7 mouse cellular contexts compared by ENCODE assay signal in genomic region chr11:106491393-106491792, GRCm38 (mm10). TPM values are rescaled to one million over a fixed set of nuclear protein-coding genes. Genes with fewer than 3 reads are reported as not detected.
DNase-seq lines count a peak whose midpoint lies in the region; ATAC-seq and TF ChIP-seq lines count a peak whose summit lies in the region.

No protein-coding gene starts in this region.

- no peak overlapping the region for H3K4me3 ChIP-seq in ES-Bruce4 (ENCODE audit: low read depth, low read length)
- H3K4me3 ChIP-seq in bone marrow, adult 2 months (replicated peaks; ENCODE audit: control insufficient read depth, low read depth, low read length) = no peak overlapping the region

- no peak for TF ChIP-seq EP300 in ES-Bruce4 (IDR thresholded peaks at IDR 0.05; ENCODE audit: insufficient read depth, low read depth, low read length)

- no peaks in the 10 kb centered on the region for H3K9me3 ChIP-seq in ES-Bruce4 (replicated peaks; ENCODE audit: control insufficient read depth, insufficient read depth, low read length, poor library complexity, severe bottlenecking)

- under 1% methylated on average over 3 of the region's 3 CpGs for WGBS in bone marrow, adult 2 months

- H3K4me1 ChIP-seq in ES-Bruce4 (ENCODE audit: control insufficient read depth, insufficient read depth, low read length) = peaks cover 2% of the 10 kb centered on the region
- H3K4me1 ChIP-seq in bone marrow, adult 2 months (ENCODE audit: control insufficient read depth, insufficient read depth, low read length) = no peaks in the 10 kb centered on the region; the same call in 1 of the 2 replicates

- H3K9ac ChIP-seq in ES-Bruce4 (ENCODE audit: low read depth, poor library complexity, severe bottlenecking) = no peak overlapping the region

- peak; percentile 61 for TF ChIP-seq CTCF in ES-Bruce4 (IDR thresholded peaks at IDR 0.05; ENCODE audit: low read depth, low read length)
- TF ChIP-seq CTCF in bone marrow, adult 2 months (IDR thresholded peaks at IDR 0.05; ENCODE audit: control insufficient read depth, insufficient read depth, low read length) = peak; percentile 61

- H3K27ac ChIP-seq in ES-Bruce4 (ENCODE audit: insufficient read depth, low read length) = no peak overlapping the region
- H3K27ac ChIP-seq in bone marrow, adult 2 months (ENCODE audit: control insufficient read depth, insufficient read depth, low read depth, low read length, poor library complexity) = no peak overlapping the region

- H3K36me3 ChIP-seq in ES-Bruce4 (ENCODE audit: control insufficient read depth, insufficient read depth, low read length, poor library complexity, severe bottlenecking) = no peaks in the 10 kb centered on the region

- TF ChIP-seq POLR2A in ES-Bruce4 (IDR thresholded peaks at IDR 0.05; ENCODE audit: insufficient read depth, low read length) = no peak
- TF ChIP-seq POLR2A in bone marrow, adult 2 months (IDR thresholded peaks at IDR 0.05; ENCODE audit: borderline replicate concordance, control insufficient read depth, low read depth, low read length) = no peak

- peak; percentile 52 to 56 for DNase-seq in left cerebral cortex, postnatal 10 days (ENCODE audit: extremely low spot score in 1 of 2, low spot score in 2 of 2)
- DNase-seq in left cerebral cortex, postnatal 36 days (ENCODE audit: low spot score in 2 of 2) = no peak
- peak; percentile 53 for DNase-seq in left cerebral cortex, postnatal 4 days
- DNase-seq in retina, postnatal 1 day = peak; percentile 90

- 0 out of 2 replicates have a peak, but pooled peaks have one; percentile 24 for ATAC-seq in erythroid progenitor cell, adult 5-6 weeks (replicated peaks; ENCODE audit: low FRiP score, poor library complexity, severe bottlenecking)

- H3K27me3 ChIP-seq in ES-Bruce4 (ENCODE audit: control insufficient read depth, insufficient read depth, low read length, poor library complexity, severe bottlenecking) = no peaks in the 10 kb centered on the region; the same call in 1 of the 2 replicates

- intact Hi-C loops in left cerebral cortex, postnatal 10 days (cut with DNase I) = loop anchor here (10.0 kb wide), 1 partner anchor 253 kb away; no protein-coding TSS in a partner anchor
- intact Hi-C loops in left cerebral cortex, postnatal 36 days (cut with DNase I) = loop anchor here (2.0 kb wide), 1 partner anchor 73 kb away; no protein-coding TSS in a partner anchor
- intact Hi-C loops in left cerebral cortex, postnatal 4 days (cut with DNase I) = no loop called here

RNA-seq across cellular contexts. Expression of gene Ern1, which starts 3.7 kb away (rescaled TPM):
- 1 to 10 TPM; 7.6 to 9.5 TPM for total RNA-seq in left cerebral cortex, postnatal 10 days (2021)
- total RNA-seq in left cerebral cortex, postnatal 36 days (2021) = 1 to 10 TPM; 9.8 to 9.9 TPM
- polyA plus RNA-seq in ES-Bruce4 (2011; ENCODE audit: insufficient read depth, insufficient read length, low read depth, missing spikeins) = 9.4 and 10.1 TPM in 2 replicates
- 4.4 and 13.4 TPM in 2 replicates for polyA plus RNA-seq in bone marrow, adult 2 months (2011; ENCODE audit: insufficient read depth, insufficient read length, low replicate concordance, missing spikeins)
- total RNA-seq in erythroid progenitor cell, adult 5-6 weeks (2015; ENCODE audit: low replicate concordance) = 8.8 and 11.9 TPM in 2 replicates
- 5.9 and 6.7 TPM in 2 replicates for total RNA-seq in erythroid progenitor cell, adult 5-6 weeks (2017; ENCODE audit: low replicate concordance)
- 10 to 100 TPM; 10.7 to 12.9 TPM for total RNA-seq in left cerebral cortex, postnatal 4 days (2021)

Comparison
In these comparisons a context has a peak if more than half of its experiments do, and no peak if none do; other contexts are left out.
1. DNase-seq: peak in left cerebral cortex, postnatal 10 days (2 of 2), left cerebral cortex, postnatal 4 days (single experiment) and retina, postnatal 1 day (single experiment); none in left cerebral cortex, postnatal 36 days (0 of 2).